Mouse (Mus musculus): Measurements from ENCODE around the gene Trcg1. TPM values are rescaled to one million over a fixed set of nuclear protein-coding genes. Genes with fewer than 3 reads are reported as not detected.

Trcg1 gene
- polyA plus RNA-seq, 1 experiment from 2014 or later = not detected

DNA sequence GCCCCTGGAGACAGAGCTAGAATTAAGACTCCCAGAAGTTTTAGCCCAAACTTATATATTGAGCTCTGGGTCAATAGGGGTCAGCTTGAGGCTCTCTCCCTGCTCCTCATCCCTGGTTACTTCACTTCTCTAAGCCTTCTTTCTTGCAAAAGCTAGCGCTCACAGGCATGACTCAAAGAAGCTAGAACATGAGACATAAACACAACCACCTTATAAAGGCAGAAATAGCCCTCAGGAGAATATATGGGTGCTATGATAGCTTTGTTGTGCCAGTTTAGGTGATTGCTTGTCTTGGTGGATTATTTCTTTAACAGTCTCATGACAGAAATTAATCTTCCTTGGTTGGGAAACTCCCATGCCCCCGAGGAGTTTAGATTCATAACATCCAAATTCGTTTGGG, 58.5 kb downstream of the Trcg1 start:
- no peak for ATAC-seq (ENCODE audit: low FRiP score, low TSS enrichment)
- Histone ChIP-seq H3K4me2 (replicated peaks; ENCODE audit: low read depth, low read length) (no peak overlapping the region), H3K9me3 (ENCODE audit: control insufficient read depth, low read length) (no peaks in the 10 kb centered on the region), H3K27me3 (ENCODE audit: control insufficient read depth, insufficient read depth, low read length) (no peaks in the 10 kb centered on the region), H3K36me3 (ENCODE audit: control insufficient read depth, insufficient read depth, low read length) (no peaks in the 10 kb centered on the region), H3K9ac (ENCODE audit: low read depth, low read length) (no peak overlapping the region), H3K27ac (ENCODE audit: low read depth, low read length) (no peak overlapping the region), H3K4me3 (ENCODE audit: low read length) (no peak overlapping the region), H3K4me1 (ENCODE audit: control insufficient read depth, insufficient read depth, low read length) (peaks cover 7% of the 10 kb centered on the region)
- WGBS = 81% methylated on average over 3 of the region's 3 CpGs

- Histone ChIP-seq H3K9ac (ENCODE audit: low read depth, low read length) (no peak overlapping the region), H3K27ac (ENCODE audit: low read depth, low read length) (no peak overlapping the region), H3K27me3 (ENCODE audit: control insufficient read depth, insufficient read depth, low read length) (no peaks in the 10 kb centered on the region), H3K36me3 (ENCODE audit: control insufficient read depth, insufficient read depth, low read length) (no peaks in the 10 kb centered on the region), H3K9me3 (ENCODE audit: control insufficient read depth, low read length) (no peaks in the 10 kb centered on the region), H3K4me3 (ENCODE audit: low read length) (no peak overlapping the region), H3K4me2 (replicated peaks; ENCODE audit: low read depth, low read length) (no peak overlapping the region), H3K4me1 (ENCODE audit: control insufficient read depth, insufficient read depth, low read length) (peaks cover 8% of the 10 kb centered on the region)
- 82% methylated on average over 3 of the region's 3 CpGs for WGBS
- no peak for ATAC-seq (ENCODE audit: low FRiP score, low TSS enrichment)
Measured at GRCm38 (mm10) chr9:57295666-57296065, 59.3 kb downstream of the Trcg1 start.

GRCm38 (mm10) chr9:57296277-57296676, 59.9 kb downstream of the Trcg1 start:
- ATAC-seq (ENCODE audit: low FRiP score, low TSS enrichment) = no peak
- Histone ChIP-seq H3K4me2 (replicated peaks; ENCODE audit: low read depth, low read length) (no peak overlapping the region), H3K9ac (ENCODE audit: low read depth, low read length) (no peak overlapping the region), H3K9me3 (ENCODE audit: control insufficient read depth, low read length) (no peaks in the 10 kb centered on the region), H3K4me3 (ENCODE audit: low read length) (no peak overlapping the region), H3K27ac (ENCODE audit: low read depth, low read length) (no peak overlapping the region), H3K27me3 (ENCODE audit: control insufficient read depth, insufficient read depth, low read length) (no peaks in the 10 kb centered on the region), H3K4me1 (ENCODE audit: control insufficient read depth, insufficient read depth, low read length) (peaks cover 8% of the 10 kb centered on the region), H3K36me3 (ENCODE audit: control insufficient read depth, insufficient read depth, low read length) (no peaks in the 10 kb centered on the region)
- WGBS = 75% methylated on average over 8 of the region's 8 CpGs

- H3K9me3 ChIP-seq (ENCODE audit: control insufficient read depth, low read length) = no peaks in the 10 kb centered on the region
- whole genome bisulfite sequencing = 94% methylated on average over 2 of the region's 2 CpGs
- H3K9ac ChIP-seq (ENCODE audit: low read depth, low read length) = no peak overlapping the region
- no peak overlapping the region for H3K27ac ChIP-seq (ENCODE audit: low read depth, low read length)
- no peaks in the 10 kb centered on the region for H3K27me3 ChIP-seq (ENCODE audit: control insufficient read depth, insufficient read depth, low read length)
- H3K4me1 ChIP-seq (ENCODE audit: control insufficient read depth, insufficient read depth, low read length) = peaks cover 8% of the 10 kb centered on the region
- no peak for ATAC-seq (ENCODE audit: low FRiP score, low TSS enrichment)
- no peaks in the 10 kb centered on the region for H3K36me3 ChIP-seq (ENCODE audit: control insufficient read depth, insufficient read depth, low read length)
- H3K4me2 ChIP-seq (replicated peaks; ENCODE audit: low read depth, low read length) = no peak overlapping the region
- H3K4me3 ChIP-seq (ENCODE audit: low read length) = no peak overlapping the region
Measured at GRCm38 (mm10) chr9:57297938-57298337, 61.6 kb downstream of the Trcg1 start.

Other genes with a start within 250 kb of the Trcg1 start
- gene Ptpn9, start 241.6 kb upstream of the Trcg1 start, polyA plus RNA-seq (2014; fragmentation: Nextera tagmentation; extraction: Ambion mirVana) = 27.3 and 40.0 TPM in 2 replicates
- 28.9 and 53.2 TPM in 2 replicates for gene Sin3a, start 164.5 kb upstream of the Trcg1 start, polyA plus RNA-seq (2014; fragmentation: Nextera tagmentation; extraction: Ambion mirVana)
- 28.5 and 38.7 TPM in 2 replicates for gene Man2c1, start 105.9 kb upstream of the Trcg1 start, polyA plus RNA-seq (2014; fragmentation: Nextera tagmentation; extraction: Ambion mirVana)
- 7.0 and 7.5 TPM in 2 replicates for gene Neil1, start 88.3 kb upstream of the Trcg1 start, polyA plus RNA-seq (2014; fragmentation: Nextera tagmentation; extraction: Ambion mirVana)
- 99.0 and 137 TPM in 2 replicates for gene Commd4, start 78.2 kb upstream of the Trcg1 start, polyA plus RNA-seq (2014; fragmentation: Nextera tagmentation; extraction: Ambion mirVana)
- gene 1700017B05Rik, start 26.1 kb downstream of the Trcg1 start, polyA plus RNA-seq (2014; fragmentation: Nextera tagmentation; extraction: Ambion mirVana) = 21.5 and 27.8 TPM in 2 replicates
- 22.9 and 30.4 TPM in 2 replicates for gene Ppcdc, start 203.6 kb downstream of the Trcg1 start, polyA plus RNA-seq (2014; fragmentation: Nextera tagmentation; extraction: Ambion mirVana)
- 7.3 and 9.0 TPM in 2 replicates for gene Scamp5, start 231.5 kb downstream of the Trcg1 start, polyA plus RNA-seq (2014; fragmentation: Nextera tagmentation; extraction: Ambion mirVana)

All from kidney, embryonic 14.5 days (tissue).